Mouse (Mus musculus) olfactory bulb, adult 2 months (tissue): ENCODE results near the gene Pif1.

Experiments
- CTCF ChIP-seq: fragments of 200-500 bp; IDR thresholded peaks from 2 replicates; pipeline ENCODE4 v1.5.1; 2012; ENCODE audit warnings: low read depth, mild to moderate bottlenecking, low read length, moderate library complexity; ENCODE audit not compliant: insufficient read depth
- POLR2A ChIP-seq: fragments of 200-500 bp; IDR thresholded peaks from 2 replicates; pipeline ENCODE4 v1.6.1; 2012; ENCODE audit warnings: mild to moderate bottlenecking, low read depth, low read length, moderate library complexity; ENCODE audit not compliant: insufficient read depth

DNA sequence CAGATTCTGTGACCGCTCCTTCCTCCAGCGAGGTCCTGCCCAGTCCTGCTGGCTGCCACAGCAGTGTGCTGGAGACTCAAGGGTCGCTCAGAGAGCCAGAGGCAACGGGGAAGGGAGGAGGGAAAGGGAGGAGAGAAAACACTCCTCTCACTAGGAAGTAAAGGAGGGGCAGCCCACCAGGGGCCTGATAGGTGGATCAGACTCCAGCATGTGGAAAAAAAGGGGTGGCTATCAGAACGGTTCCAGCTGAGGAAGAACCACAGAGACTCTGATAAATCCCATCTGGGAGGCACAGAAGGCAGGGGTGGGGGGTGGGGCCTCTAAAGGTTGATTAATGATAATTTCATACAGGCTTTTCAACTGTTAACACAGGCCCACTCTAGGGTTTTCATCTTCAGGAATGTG is 32.0 kb upstream of the Pif1 start:
- TF ChIP-seq CTCF, result no peak
- no peak for TF ChIP-seq POLR2A
